Mouse (Mus musculus): Measurements from ENCODE around the gene Pax9.

Gene Pax9

DNA sequence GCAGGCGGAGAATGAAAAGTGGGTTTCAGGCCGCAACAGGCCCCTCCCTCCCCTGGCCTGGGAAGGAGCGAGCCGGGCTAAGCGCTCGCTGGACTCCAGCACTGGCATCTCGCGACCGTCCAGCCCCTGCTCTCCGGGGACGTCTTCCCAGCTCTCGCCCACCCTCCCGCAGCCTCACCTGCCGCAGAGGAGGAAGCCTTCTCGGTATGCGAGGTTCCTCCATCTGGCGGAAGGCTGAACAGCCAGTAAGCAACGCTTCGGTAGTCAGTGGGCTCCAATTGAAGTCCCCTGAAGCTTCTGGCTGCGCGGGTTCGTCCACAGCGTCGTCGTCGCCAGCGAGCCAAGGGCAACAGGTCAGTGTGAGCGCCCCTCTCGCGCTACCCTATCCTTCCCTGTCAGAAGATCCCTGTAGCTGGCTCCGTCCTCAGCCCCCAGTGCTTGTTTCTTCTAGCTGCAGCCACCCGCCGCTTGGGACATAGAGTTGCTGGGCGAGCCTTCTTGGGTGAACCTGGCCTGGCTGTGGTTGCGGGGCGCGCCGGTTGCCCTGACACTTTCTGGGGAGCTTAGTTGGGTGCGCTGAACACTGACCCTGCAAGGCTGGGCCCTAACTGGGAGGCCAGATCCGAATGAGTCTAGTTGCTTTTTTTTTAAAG is at the start of gene Pax9:
Pax9 (plus strand) TSS at position 341 of the 653 bp plus-strand sequence.
- DNase-seq (ENCODE audit: low spot score): peak; percentile 51

DNA sequence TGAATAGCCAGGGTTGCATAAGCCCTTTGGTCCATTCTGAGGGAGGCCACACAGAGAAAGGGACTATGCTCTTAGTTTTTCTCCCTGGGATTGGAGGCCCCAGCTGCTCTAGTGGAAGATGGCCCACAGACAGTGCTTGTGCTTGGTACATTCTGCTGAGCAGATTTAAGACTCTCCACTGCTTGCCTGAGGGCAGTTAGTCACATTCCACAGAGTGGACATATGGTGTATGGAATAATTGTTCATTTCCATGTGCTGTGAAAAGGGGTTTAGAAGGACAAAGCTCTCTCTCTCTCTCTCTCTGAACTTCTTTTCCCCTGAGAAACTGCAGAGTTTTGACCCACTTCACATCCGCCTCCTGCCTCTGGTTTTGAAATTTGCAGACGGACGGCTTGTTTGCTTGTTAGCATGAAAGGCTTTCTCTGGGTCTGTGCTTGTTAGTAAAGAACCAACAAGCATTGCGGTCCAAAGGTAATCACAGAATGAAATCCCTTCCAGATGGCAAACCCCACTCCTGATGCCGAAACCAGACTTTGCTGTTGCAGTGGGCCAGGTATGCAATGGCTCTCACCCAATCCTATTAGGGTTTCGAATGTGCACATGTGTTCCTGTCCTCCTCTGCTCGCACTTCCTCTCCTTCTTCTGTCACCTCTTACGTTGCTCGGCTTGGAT is 22.0 kb upstream of the Pax9 start:
- no peak for DNase-seq (ENCODE audit: low spot score)

DNA sequence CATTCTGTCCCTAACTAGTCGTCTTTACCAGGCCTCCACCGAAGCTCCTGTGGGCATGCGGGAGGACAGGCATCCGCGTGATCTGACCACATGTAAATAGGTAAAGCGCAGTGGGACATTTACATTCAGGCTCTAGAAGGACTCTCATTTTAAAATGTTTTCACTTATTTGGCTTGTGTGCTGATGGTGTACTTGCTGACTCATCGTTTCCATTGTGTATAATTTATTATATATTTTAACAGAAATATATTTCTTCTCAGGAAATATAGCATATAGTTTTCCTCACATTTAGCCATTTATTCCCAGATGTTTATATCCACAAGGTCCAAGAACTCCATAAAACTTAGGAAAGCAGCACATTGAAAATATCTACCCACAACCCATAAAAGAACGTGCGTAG is 20.8 kb upstream of the Pax9 start:
- DNase-seq (ENCODE audit: low spot score): no peak

DNA sequence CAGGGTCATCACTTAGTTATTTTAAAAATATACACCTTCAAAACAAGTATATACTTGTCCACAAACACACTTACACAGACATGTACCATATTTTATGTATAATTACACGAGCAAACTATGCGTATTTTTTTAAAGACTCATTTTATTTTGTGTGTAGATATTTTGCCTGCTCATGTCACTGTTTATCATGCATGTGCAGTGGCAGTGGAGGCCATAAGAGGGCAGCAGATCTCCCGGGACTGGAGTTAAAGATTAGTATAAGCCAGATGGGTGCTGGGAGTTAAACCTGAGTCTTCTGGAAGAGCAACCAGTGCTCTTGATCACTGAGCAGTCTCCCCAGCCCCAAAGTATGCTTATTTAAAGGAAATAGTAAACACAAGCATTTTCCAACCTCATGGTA is 16.8 kb upstream of the Pax9 start:
- DNase-seq (ENCODE audit: low spot score): peak; percentile 56

DNA sequence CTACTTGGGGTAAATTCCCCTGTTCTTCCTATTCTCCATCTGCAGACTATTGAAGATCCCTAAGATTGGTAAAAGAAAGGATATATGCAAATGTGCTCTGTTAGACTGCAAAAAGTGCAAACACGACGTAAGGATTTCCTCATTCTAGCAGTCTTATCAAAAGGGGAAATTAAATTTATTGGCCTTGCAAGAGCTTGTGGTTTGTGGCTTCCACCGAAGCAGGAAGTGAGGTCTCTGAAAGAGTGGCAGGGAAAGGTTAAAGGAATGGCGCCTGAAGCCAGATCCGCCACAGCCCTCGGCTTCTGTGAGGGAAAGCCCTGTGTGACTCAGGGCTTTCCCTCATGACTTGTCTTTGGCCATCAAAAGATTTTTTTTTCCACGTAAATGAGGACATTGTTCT is 13.9 kb upstream of the Pax9 start:
- DNase-seq (ENCODE audit: low spot score): no peak

DNA sequence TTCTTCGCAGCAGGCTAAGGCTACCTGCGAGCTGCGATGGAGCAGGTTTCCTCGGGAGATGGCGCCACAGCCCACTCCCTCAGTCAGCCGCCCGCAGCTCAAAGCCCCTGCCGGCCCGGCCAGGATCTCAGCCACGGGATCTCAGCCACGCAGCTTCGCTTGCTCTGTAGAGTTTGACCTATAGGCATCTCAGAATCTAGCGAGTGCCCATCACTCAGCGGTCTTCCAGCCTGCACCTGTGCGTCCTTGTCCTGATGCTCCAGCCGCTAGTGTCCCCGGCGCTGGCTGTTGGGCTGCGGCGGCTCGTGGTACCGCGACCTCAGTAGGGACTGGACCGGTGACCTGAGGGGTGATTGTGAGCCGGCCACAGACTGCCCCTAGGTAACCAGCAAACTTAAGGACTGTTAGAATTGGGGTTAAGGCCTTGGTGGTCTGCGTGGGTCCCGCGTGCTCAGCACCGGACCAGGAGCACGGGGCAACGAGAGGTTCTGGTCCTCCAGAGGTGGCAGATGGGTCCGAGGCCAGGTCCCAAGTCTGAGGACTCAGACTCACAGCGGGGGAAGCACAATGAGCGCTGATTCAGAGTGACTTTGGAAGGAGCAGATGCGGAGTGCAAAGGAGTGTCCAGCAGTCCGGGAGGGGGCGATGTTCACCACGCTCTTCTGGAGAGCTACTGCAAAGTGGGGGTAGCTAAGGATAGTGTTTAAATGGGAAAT is 10.3 kb upstream of the Pax9 start:
- peak; percentile 71 for DNase-seq (ENCODE audit: low spot score)

DNA sequence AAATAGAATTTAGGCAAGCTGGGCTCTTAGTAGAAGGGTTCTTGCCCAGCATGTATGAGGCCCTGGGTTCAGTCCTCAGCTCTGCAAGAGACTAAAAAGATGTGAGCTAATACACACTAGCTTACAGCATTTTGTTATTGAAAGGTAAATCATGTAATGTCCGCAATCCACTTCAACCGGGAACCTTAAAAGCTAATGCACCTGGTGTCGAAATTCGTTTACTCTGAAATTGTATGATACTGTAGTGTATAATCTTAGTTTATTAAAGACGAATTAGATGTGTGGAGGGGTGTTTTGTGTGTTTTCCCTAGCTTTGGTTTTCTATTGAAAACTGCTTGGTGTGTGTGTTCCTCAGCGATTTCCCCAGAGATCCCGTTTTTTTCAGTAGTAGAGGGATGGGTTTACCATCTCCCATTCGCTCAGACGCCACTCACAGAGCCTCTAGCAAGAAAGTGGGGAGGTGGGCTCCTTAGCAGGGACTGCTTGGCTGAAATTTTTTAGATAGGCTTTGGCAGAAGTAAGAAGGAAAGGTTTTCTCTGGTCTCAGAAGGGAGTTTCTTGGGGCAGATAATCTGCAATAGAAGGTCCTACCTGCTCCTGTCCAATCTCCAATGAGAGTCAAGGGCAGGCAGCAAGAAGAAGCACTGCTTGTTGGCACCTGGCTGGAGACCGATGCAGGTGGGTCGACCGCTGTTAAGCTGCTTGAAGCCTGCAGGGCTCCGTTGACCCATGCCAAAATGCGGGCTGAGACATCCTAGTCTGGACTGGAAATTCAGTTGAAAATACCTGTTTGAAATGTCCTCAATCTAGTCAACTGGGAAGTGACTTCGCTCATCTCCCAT is 3.7 kb upstream of the Pax9 start:
- DNase-seq (ENCODE audit: low spot score): peak; percentile 51

DNA sequence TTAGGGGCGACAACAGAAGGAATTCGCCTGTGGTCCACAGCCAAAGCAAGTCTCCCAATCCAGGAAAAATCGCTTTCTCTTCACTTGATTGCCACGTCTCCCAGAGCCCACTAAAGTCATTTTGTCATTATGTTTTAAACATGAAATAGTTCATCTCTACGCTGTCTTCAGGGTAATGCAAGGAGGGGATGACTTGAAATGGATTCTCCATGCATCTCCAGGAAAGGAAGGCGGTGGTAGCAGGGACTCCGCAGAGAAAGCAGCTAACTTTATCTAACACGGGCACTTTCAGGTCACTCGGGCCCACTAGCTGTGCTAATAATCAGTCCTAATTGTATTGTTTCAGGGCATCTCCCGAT is 3.1 kb upstream of the Pax9 start:
- peak; percentile 39 for DNase-seq (ENCODE audit: low spot score)

DNA sequence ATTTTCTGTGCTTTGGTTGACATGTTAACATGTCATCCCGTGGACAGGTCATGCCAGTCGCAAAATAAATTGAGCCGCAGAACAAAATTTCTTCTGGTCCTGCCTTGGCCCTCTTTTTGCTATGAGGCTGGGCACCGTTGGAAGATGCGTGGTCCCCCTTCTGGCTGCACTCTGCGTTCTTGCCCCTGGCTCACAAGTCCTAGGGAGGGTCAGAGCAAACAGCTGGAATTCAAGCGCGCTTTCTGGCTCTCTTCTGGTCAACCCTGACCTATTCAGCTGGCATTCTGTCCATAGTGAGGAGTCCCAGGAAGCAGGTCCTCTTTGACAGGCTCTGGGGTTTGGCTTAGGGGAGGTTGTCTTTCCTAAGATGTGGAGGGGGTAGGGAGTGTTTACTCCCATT is 2.6 kb upstream of the Pax9 start:
- DNase-seq (ENCODE audit: low spot score): no peak

DNA sequence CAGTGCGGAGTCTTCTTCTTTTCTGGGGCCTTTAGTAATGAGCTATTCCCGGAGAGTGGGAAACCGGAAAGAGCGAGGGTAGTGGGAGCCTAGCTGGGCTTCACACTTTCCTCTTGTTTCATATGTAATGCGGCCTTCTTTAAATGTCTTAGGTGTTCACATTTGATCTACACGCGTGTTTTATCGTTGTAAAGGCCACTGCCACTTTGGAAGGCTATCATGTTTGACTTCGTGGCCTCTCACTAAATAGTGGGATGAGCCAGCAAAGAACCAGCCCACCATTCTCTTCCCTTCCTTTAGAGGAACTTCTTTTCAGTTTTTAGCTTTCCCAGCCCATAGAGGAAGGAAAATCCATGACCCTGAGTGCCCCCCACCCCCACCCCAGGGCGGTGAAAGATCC is 2.2 kb upstream of the Pax9 start:
- DNase-seq (ENCODE audit: low spot score): no peak

DNA sequence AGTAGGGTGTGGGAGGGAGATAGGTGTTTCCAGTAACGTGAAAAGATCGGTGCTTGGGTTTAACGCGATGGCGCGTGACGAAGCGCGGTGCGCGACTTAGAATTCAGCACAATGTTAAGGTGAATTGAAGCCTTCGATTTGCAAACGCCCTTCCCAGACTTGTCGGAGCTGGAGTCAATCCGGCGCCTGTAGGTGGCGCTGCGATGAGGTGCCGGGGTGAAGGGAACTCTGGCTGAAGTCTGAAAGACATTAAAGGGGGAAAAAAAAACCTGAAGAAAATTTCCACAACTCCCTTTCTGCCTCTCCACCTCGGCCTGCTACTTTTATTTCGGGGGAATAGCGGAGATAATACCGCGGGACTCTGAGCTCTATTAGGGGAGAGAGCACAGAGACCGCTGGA is 1.8 kb upstream of the Pax9 start:
- peak; percentile 74 for DNase-seq (ENCODE audit: low spot score)

DNA sequence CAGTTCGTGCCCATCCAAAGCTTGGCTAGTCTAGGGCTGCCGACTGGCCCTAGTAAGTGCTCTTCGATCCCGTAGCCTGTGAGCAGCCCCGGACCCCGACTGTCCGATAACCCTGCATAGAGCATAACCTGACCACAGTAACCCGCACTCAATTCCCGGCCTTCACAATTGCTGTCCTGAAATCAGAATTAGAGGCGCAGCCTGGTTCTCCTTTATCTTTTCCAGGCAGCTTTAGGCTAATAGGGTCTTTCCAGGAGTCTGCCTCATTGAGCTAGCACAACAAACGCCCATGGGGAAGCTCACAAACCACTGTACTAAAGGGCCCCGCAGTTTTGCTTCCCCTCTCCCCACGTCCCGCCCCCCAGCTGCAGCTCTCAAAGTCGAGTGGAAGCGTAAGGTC is 1.2 kb upstream of the Pax9 start:
- no peak for DNase-seq (ENCODE audit: low spot score)

DNA sequence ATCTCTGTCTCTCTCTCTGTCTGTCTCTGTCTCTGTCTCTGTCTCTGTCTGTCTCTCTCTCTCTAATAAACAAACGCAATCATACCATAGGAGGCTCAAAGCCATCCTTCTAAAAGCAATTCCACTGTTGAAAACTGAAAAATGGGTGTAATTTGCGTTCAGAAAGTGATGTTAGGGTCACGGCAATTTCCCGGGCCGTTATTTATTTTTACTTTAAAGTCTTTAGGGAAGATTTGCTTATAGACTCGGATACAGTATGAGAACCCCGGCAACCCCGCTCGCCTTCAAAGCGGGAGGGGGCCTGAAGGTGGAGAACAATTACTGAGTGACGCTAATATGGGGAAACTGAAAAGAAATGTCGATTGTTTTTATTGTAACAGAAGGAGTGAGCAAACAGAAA is 566 bp upstream of the Pax9 start:
- no peak for DNase-seq (ENCODE audit: low spot score)

DNA sequence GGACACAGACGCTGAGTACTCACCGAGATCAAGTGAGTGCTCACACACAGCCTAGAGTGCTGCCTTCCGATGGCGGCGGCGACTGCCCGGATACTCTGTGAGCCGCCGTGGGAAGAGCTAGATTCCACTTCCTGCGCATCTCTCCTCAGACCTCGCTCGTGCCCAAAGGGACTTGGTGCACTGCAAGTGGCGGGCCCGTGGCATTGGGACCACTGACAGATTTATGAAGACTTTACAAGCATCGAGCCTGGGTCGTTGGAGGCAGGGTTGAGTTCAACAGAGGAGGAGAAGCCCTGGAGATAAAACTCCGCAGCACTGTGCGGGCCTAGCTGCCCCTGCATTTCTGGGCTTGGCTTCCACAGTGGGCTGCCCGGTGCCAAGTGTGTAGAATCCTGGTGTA is 969 bp downstream of the Pax9 start:
- DNase-seq (ENCODE audit: low spot score): no peak

DNA sequence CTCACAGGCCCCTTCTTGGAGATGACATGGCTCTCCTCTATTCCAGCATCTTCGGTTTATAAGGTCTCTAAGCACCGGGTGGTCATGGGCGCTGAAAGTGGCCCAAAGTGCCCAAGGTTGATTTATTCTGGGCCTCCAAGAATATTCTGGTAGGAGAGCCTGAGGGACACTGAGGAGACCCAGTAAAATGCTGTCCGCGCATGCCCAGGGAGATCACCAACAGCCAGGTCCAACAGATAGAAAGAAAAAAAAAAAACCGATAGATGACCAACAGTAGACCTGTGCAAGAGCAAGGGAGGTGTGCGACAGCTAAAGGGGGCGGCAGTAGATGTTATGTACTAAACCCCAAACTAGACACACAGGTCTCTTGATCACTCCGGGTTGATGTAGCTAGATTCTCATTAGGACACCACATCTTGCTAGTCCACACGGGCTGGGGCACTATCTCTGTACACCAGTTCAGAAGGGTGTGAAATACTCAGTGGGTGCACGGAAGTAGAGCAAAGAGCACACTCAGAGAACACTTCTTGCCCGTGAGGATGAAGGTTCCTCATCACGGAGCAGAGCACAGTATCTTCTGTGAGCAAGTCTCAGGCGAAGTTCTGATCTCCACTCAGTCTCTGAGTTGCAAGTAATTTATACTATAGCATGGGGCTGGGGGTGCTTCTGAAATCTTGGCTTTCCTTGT is 2.0 kb downstream of the Pax9 start:
- no peak for DNase-seq (ENCODE audit: low spot score)

DNA sequence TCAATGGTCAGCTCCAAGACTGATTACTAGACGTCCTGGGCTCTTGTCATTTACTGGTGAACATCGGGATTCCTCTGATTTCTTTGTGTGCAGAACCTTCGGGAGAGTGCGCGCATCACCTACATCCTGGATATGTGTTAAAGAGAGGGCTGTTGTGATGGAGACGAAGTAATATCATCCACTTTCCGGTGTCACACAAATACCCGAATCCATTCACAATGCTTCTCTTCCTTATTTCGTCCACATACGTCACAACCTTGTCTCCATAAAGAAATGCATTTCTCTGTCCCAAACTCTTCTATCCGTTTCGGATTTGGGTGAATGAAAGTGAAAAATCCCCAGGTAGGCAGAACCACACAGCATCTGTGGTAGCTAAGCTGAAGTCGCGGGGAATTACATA is 2.8 kb downstream of the Pax9 start:
- peak; percentile 24 for DNase-seq (ENCODE audit: low spot score)

DNA sequence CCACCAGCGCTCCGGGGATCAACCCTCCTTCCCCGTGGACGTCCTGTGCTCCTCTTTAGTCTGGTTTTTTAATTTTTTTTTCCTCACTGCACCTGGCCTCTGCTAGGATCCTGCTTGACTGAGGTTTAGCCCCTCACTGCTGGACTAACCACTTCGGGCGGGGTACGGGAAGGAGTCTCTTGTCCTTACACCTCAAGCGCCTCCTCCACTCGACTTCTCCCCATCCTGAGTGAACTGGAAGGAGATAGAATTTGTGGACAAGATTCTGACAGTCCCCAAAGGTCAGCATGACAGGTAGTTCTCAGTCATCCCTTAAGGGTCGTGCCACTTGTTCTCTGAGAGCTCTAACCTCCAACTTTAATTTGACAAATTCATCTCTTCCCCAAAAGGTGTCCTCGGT is 3.4 kb downstream of the Pax9 start:
- DNase-seq (ENCODE audit: low spot score): no peak

DNA sequence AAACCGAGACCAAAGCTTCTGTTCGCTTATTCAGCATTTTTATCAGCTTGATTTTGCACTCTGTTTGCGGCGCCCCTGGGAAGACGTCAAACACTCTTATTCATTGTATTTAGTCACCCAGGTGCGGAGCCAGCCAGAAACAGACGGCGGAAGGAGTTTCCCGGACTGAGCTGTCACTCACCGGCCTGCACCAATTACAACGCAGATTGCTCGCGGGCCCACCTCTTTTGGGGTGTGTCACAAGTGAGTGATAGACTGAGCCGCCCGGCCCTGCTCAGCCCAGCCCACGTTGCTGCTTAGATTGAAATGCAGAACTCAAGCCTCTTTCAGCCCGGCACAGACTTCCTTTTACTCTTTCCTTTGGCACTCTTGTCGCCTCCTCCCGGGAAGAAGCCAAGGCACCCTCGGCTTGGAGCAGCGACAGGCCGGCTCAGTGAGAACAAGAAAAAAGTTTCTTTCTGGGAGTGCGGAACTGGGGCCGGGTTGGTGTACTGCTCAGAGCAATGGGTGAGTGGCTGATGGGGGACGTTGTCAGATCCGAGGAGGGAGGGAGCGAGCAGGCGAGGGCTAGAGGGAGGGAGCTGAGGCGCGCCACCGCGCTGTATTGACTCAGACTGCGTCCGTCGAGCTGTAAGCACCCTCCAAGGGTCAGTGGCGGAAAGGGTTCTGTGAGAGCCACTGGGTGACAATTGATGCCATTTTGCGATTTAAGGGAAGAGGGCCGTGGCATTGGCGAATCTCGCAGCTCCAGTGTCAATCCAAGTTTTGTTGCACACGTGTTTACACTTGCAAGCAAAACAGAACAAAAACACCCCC is 4.0 kb downstream of the Pax9 start:
- DNase-seq (ENCODE audit: low spot score): peak; percentile 86

DNA sequence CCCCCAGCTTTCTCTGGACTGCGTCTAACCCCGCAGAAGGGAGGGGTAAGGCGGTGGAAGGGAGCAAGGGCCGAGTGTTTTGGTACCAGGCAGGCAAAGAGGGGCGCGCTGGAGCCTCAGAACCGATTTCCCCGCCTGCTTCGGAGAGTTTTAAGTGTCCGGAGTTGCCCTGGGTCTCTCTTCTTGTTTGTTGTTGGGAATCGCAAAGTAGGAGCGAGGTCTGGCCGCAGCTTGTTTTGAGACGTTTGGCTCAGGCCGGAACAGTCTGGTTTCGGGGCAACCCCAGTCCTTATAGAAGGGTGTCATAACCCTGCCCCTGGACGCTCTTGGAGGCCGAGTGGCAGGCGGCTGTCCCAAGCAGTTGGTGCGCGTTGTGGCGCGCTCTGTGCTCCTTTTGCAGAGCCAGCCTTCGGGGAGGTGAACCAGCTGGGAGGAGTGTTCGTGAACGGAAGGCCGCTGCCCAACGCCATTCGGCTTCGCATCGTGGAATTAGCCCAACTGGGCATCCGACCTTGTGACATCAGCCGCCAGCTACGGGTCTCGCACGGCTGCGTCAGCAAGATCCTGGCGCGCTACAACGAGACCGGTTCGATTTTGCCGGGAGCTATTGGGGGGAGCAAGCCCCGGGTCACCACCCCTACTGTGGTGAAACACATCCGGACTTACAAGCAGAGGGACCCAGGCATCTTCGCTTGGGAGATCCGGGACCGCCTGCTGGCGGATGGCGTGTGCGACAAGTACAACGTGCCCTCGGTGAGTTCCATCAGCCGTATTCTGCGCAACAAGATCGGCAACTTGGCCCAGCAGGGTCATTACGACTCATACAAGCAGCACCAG is 4.8 kb downstream of the Pax9 start:
- peak; percentile 41 for DNase-seq (ENCODE audit: low spot score)
